Mouse (Mus musculus): ENCODE measurements around the gene Ifna2. TPM values are rescaled to one million over a fixed set of nuclear protein-coding genes. Genes with fewer than 3 reads are reported as not detected.
A peak's percentile ranks its signal among the peaks of the same experiment; 100 is the strongest.

The Ifna2 gene
- polyA plus RNA-seq, 1 experiment = not detected

DNA sequence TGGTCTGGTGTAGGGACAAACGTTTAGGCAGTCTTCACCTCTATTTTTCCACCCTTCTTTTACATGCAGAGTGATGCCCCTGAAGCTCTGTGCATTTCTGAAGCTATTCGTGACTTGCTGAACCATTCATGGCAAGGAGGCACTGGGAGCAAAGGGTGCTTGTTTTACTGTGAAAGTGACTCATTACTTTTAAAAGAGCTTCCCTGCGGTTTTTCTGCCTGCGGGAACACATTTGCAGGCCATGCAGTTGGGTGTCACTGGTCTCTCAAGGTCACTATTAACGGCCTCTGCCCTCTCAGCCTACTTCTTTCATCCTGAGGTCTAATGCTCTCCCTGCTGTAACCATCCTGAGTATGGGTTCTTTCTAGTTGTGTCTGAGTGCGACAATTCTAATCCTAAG is 13.4 kb upstream of the Ifna2 start:
- Histone ChIP-seq H3K4me1 (ENCODE audit: control insufficient read depth, insufficient read depth, low read length) (peaks cover 12% of the 10 kb centered on the region; the same call in 1 of the 2 replicates), H3K4me3 (ENCODE audit: insufficient read depth, low read depth, low read length) (no peak overlapping the region), H3K36me3 (ENCODE audit: control insufficient read depth, insufficient read depth, low read length) (no peaks in the 10 kb centered on the region), H3K27me3 (replicated peaks; ENCODE audit: control insufficient read depth, insufficient read depth, low read length) (no peaks in the 10 kb centered on the region), H3K27ac (ENCODE audit: insufficient read depth, low read depth, low read length) (peak overlapping the region; percentile 96)
- no peak for TF ChIP-seq POLR2A (IDR thresholded peaks at IDR 0.05; ENCODE audit: low read depth, low read length)
- TF ChIP-seq CTCF (conservative IDR thresholded peaks at IDR 0.05; ENCODE audit: insufficient read depth, insufficient read length, low read depth, low read length) = no peak
- DNase-seq = peak; percentile 57
- WGBS = 43% methylated on average over 6 of the region's 6 CpGs

DNA sequence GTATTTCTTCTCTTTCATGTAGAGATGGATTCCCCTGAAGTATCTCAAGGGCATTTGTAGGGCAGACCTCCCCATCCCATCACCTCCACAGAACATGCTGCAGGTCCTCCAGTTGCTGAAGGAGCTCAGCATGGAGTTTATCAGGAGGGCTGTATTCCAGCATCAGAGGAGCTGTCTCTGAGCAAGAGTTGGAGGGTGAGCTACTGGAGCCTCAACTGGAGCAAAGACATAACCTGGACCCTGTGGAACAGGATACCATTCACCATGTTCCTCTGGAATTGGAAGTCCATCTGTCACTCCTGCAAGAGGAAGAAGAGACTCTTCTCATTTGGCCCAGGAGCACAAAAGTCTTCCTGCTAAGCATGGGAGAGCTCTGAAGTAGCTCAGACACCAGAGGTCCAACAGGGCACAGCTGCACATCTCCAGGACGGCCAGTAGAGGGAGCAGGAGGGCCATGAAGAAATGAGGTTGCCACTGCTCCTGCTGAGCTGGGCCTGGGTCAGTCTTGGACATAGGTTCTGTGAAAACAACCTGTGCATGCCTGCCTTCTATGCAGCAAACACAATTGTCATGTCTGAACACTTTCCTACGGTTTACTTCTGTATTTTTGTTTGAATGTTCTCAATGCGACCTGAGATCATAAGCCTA is 12.6 kb upstream of the Ifna2 start:
- H3K27ac ChIP-seq (ENCODE audit: insufficient read depth, low read depth, low read length) = no peak overlapping the region
- peak; percentile 86 for DNase-seq
- no peaks in the 10 kb centered on the region for H3K36me3 ChIP-seq (ENCODE audit: control insufficient read depth, insufficient read depth, low read length)
- H3K4me1 ChIP-seq (ENCODE audit: control insufficient read depth, insufficient read depth, low read length) = peaks cover 12% of the 10 kb centered on the region; the same call in 1 of the 2 replicates
- 21% methylated on average over 3 of the region's 3 CpGs for WGBS
- no peak overlapping the region for H3K4me3 ChIP-seq (ENCODE audit: insufficient read depth, low read depth, low read length)
- H3K27me3 ChIP-seq (replicated peaks; ENCODE audit: control insufficient read depth, insufficient read depth, low read length) = no peaks in the 10 kb centered on the region
- TF ChIP-seq CTCF (conservative IDR thresholded peaks at IDR 0.05; ENCODE audit: insufficient read depth, insufficient read length, low read depth, low read length) (peak; percentile 100), POLR2A (IDR thresholded peaks at IDR 0.05; ENCODE audit: low read depth, low read length) (no peak)

DNA sequence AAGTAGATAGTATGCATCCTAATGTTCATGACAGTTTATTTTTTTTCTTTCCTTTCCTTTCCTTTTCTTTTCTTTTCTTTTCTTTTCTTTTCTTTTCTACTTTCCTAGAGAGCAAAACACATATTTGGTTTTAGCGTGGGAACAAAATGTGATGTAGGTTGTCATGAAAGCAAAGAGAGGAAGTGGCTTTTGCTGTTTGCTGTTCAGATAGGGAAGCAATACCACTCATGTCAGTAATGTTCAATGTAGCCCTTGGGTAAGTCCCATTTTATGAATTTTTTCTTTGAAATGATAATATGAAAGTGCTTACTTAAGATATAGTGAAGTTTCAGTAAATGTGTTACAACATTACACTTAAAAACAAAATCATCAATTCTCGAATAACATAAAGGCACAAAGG is 9.7 kb upstream of the Ifna2 start:
- Histone ChIP-seq H3K27ac (ENCODE audit: insufficient read depth, low read depth, low read length) (no peak overlapping the region), H3K27me3 (replicated peaks; ENCODE audit: control insufficient read depth, insufficient read depth, low read length) (no peaks in the 10 kb centered on the region), H3K36me3 (ENCODE audit: control insufficient read depth, insufficient read depth, low read length) (no peaks in the 10 kb centered on the region), H3K4me3 (ENCODE audit: insufficient read depth, low read depth, low read length) (no peak overlapping the region), H3K4me1 (ENCODE audit: control insufficient read depth, insufficient read depth, low read length) (peaks cover 8% of the 10 kb centered on the region; the same call in 1 of the 2 replicates)
- DNase-seq = no peak
- WGBS = 80% methylated on average over 2 of the region's 2 CpGs
- TF ChIP-seq POLR2A (IDR thresholded peaks at IDR 0.05; ENCODE audit: low read depth, low read length) (no peak), CTCF (conservative IDR thresholded peaks at IDR 0.05; ENCODE audit: insufficient read depth, insufficient read length, low read depth, low read length) (no peak)

DNA sequence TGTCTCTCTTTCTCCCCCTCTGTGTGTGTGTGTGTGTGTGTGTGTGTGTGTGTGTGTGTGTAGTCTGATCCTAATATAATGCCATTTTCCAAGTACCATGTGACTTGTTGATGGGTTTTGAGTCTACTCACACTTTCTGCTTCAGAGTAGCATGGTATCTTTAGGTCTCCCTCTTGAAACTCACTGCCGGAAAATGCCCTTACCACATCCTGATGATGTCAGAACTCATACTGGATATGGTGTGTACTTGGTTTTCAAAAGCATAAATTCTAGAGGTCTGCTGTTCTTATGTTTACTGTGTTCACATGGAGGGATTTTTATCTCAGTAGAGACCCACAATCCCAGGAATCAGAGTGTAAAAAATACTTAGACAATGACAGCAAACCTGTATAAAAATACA is 8.8 kb upstream of the Ifna2 start:
- H3K4me3 ChIP-seq (ENCODE audit: insufficient read depth, low read depth, low read length) = no peak overlapping the region
- peaks cover 5% of the 10 kb centered on the region; the same call in 1 of the 2 replicates for H3K4me1 ChIP-seq (ENCODE audit: control insufficient read depth, insufficient read depth, low read length)
- H3K27ac ChIP-seq (ENCODE audit: insufficient read depth, low read depth, low read length) = no peak overlapping the region
- no peaks in the 10 kb centered on the region for H3K36me3 ChIP-seq (ENCODE audit: control insufficient read depth, insufficient read depth, low read length)
- no peaks in the 10 kb centered on the region for H3K27me3 ChIP-seq (replicated peaks; ENCODE audit: control insufficient read depth, insufficient read depth, low read length)
- no peak for DNase-seq
- 62% methylated on average over 1 of the region's 1 CpGs for WGBS
- no peak for TF ChIP-seq CTCF (conservative IDR thresholded peaks at IDR 0.05; ENCODE audit: insufficient read depth, insufficient read length, low read depth, low read length)
- no peak for TF ChIP-seq POLR2A (IDR thresholded peaks at IDR 0.05; ENCODE audit: low read depth, low read length)

DNA sequence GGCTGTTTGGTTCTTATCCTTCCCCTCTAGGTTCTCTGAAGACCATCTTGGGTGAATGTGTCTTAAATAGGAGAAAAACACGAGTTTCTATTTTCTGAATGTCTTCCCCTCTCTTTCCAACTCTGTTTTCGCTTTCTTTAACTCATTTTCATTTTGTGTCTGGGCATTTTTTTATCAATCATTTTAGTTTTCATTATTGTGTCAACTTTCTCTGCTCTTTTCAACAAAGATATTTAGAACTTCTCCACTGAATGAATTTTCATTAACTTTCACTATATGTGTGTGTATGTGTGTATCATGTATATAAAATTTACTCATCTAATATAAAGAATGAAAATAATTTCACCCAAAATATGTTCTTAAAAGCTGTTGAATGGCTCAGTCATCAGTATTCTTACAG is 7.5 kb upstream of the Ifna2 start, which contains the start of gene Ifnab:
TSS of gene Ifnab (minus strand) at position 101 of the 400 bp plus-strand sequence.
- TF ChIP-seq CTCF (conservative IDR thresholded peaks at IDR 0.05; ENCODE audit: insufficient read depth, insufficient read length, low read depth, low read length) = no peak
- TF ChIP-seq POLR2A (IDR thresholded peaks at IDR 0.05; ENCODE audit: low read depth, low read length) = no peak
- Histone ChIP-seq H3K4me3 (ENCODE audit: insufficient read depth, low read depth, low read length) (no peak within 1 kb of the TSS), H3K27me3 (replicated peaks; ENCODE audit: control insufficient read depth, insufficient read depth, low read length) (no peaks in the 10 kb centered on the region), H3K4me1 (ENCODE audit: control insufficient read depth, insufficient read depth, low read length) (no peaks in the 10 kb centered on the region), H3K36me3 (ENCODE audit: control insufficient read depth, insufficient read depth, low read length) (no peaks in the 10 kb centered on the region), H3K27ac (ENCODE audit: insufficient read depth, low read depth, low read length) (no peak within 1 kb of the TSS)
- 66% methylated on average over 2 of the region's 2 CpGs for WGBS
- no peak for DNase-seq

DNA sequence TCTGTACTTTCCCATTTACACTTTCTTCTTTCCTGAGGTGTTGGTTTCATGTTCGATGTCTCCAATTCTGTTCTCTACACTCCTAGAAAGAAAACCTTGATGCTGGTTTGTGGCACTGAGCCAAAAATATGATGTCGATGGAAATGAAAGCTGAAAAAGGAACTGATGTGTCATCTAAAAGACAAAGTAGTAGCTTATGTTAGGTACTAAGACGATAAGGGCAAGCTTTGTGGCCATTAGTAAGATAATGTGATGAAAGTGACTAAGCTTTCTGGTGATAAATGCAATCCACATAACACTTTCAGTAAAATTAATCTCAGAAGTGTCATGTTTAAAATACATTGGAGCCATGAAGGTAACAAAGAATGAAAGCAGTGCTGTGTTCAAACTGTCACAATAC is 2.4 kb downstream of the Ifna2 start:
- WGBS = 57% methylated on average over 3 of the region's 3 CpGs
- no peak for TF ChIP-seq CTCF (conservative IDR thresholded peaks at IDR 0.05; ENCODE audit: insufficient read depth, insufficient read length, low read depth, low read length)
- TF ChIP-seq POLR2A (IDR thresholded peaks at IDR 0.05; ENCODE audit: low read depth, low read length) = no peak
- Histone ChIP-seq H3K4me1 (ENCODE audit: control insufficient read depth, insufficient read depth, low read length) (no peaks in the 10 kb centered on the region), H3K27me3 (replicated peaks; ENCODE audit: control insufficient read depth, insufficient read depth, low read length) (no peaks in the 10 kb centered on the region), H3K27ac (ENCODE audit: insufficient read depth, low read depth, low read length) (no peak overlapping the region), H3K36me3 (ENCODE audit: control insufficient read depth, insufficient read depth, low read length) (no peaks in the 10 kb centered on the region), H3K4me3 (ENCODE audit: insufficient read depth, low read depth, low read length) (no peak overlapping the region)
- DNase-seq = no peak

DNA sequence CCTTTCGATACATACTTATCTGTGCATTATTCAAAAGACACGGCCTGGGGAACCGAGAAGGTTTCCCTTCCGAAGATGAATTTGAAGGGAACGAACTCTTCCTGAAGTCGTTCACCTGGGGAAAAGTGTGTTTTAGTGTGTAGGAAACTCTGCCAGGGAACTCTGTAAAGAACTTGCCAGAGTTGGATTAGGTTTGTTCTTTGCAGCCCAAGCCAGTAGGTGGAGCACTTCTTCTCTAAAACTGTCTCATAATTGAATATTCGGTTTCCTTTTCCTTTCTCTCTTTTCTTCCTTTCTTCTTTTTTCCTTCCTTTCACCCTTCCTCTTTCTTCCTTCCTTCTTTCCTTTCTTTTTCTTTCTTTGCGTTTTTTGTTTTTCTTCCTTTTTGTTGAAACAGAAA is 3.4 kb downstream of the Ifna2 start:
- Histone ChIP-seq H3K4me1 (ENCODE audit: control insufficient read depth, insufficient read depth, low read length) (no peaks in the 10 kb centered on the region), H3K36me3 (ENCODE audit: control insufficient read depth, insufficient read depth, low read length) (no peaks in the 10 kb centered on the region), H3K4me3 (ENCODE audit: insufficient read depth, low read depth, low read length) (no peak overlapping the region), H3K27me3 (replicated peaks; ENCODE audit: control insufficient read depth, insufficient read depth, low read length) (no peaks in the 10 kb centered on the region), H3K27ac (ENCODE audit: insufficient read depth, low read depth, low read length) (no peak overlapping the region)
- WGBS = 40% methylated on average over 8 of the region's 8 CpGs
- peak; percentile 25 for DNase-seq
- TF ChIP-seq CTCF (conservative IDR thresholded peaks at IDR 0.05; ENCODE audit: insufficient read depth, insufficient read length, low read depth, low read length) (no peak), POLR2A (IDR thresholded peaks at IDR 0.05; ENCODE audit: low read depth, low read length) (no peak)
